Mouse (Mus musculus) CH12.LX (cell line): ENCODE measurements at regions not wholly inside any gene's neighbourhood (a gene's known extent, or its start where the extent isn't known, plus 50 kb on each side); places are given as distances from the start of the nearest gene placed in this dataset.
A peak's percentile ranks its signal among the peaks of the same experiment; 100 is the strongest.

ENCODE experiments used
- DNase-seq: peaks from one replicate; pipeline ENCODE4 v3.0.0-alpha.2; 2013; ENCODE audit errors: extremely low read depth
- H3K27ac ChIP-seq: 2 replicates; pipeline ENCODE4 v1.5.1; 2012; ENCODE audit warnings: low read depth, mild to moderate bottlenecking, control low read depth, moderate library complexity; ENCODE audit not compliant: insufficient read depth
- H3K27me3 ChIP-seq: replicated peaks from 2 replicates; pipeline ENCODE3; 2012; ENCODE audit warnings: inconsistent platforms
- H3K36me3 ChIP-seq, 2 experiments: replicated peaks in 1 of 2; 2 replicates each; pipeline versions ENCODE3 to v1.6.1; 2012; ENCODE audit warnings: inconsistent platforms in 1 of 2, low read length in 1 of 2, mild to moderate bottlenecking in 1 of 2, mixed read lengths in 1 of 2, moderate library complexity in 1 of 2; ENCODE audit not compliant: control insufficient read depth in 1 of 2, insufficient read depth in 1 of 2
- H3K4me1 ChIP-seq, 2 experiments: 2 replicates each; pipeline ENCODE4 v1.6.1; 2012; ENCODE audit warnings: inconsistent platforms in 1 of 2, moderate library complexity in 1 of 2; ENCODE audit not compliant: insufficient read depth in 2 of 2, control insufficient read depth in 1 of 2
- H3K4me2 ChIP-seq: 2 replicates; pipeline ENCODE4 v1.6.1; 2012; ENCODE audit warnings: low read depth, mild to moderate bottlenecking, control low read depth; ENCODE audit not compliant: poor library complexity, insufficient read depth, severe bottlenecking
- H3K4me3 ChIP-seq, 3 experiments: fragments of 150-350 bp in 1 of 3; sonication (generic) in 1 of 3; replicated peaks in 1 of 3; 2 replicates each; pipeline versions ENCODE3 to v1.5.1; 2011 to 2012; ENCODE audit warnings: low read depth in 2 of 3, low read length in 2 of 3, mild to moderate bottlenecking in 2 of 3, moderate library complexity in 2 of 3, control low read depth in 1 of 3, improper control_type of control experiment in 1 of 3, inconsistent platforms in 1 of 3, mixed read lengths in 1 of 3; ENCODE audit not compliant: poor library complexity in 1 of 3
- H3K79me2 ChIP-seq: replicated peaks from 2 replicates; pipeline ENCODE4 v1.6.1; 2012; ENCODE audit warnings: mild to moderate bottlenecking, moderate library complexity; ENCODE audit not compliant: control insufficient read depth, poor library complexity, insufficient read depth, severe bottlenecking; ENCODE audit errors: extremely low read depth
- H3K9ac ChIP-seq: 2 replicates; pipeline ENCODE4 v1.6.1; 2012; ENCODE audit warnings: low read depth, mild to moderate bottlenecking, control low read depth, moderate library complexity; ENCODE audit not compliant: insufficient read depth
- H3K9me3 ChIP-seq: replicated peaks from 2 replicates; pipeline ENCODE3; 2012; ENCODE audit warnings: low read length, inconsistent platforms, mixed read lengths
- BHLHE40 ChIP-seq: IDR thresholded peaks from 2 replicates; pipeline ENCODE4 v1.6.1; 2011; ENCODE audit warnings: mild to moderate bottlenecking, low read depth, low read length, improper control_type of control experiment
- CHD2 ChIP-seq: IDR thresholded peaks from 2 replicates; pipeline ENCODE4 v1.6.1; 2011; ENCODE audit warnings: low read length, improper control_type of control experiment
- ELF1 ChIP-seq: IDR thresholded peaks from 2 replicates; pipeline ENCODE4 v1.6.1; 2014; ENCODE audit warnings: low read depth, mild to moderate bottlenecking, inconsistent platforms, low read length, improper control_type of control experiment
- HCFC1 ChIP-seq: IDR thresholded peaks from 2 replicates; pipeline ENCODE4 v1.6.1; 2012; ENCODE audit warnings: low read depth, mild to moderate bottlenecking, inconsistent platforms, low read length, improper control_type of control experiment
- JUN ChIP-seq: IDR thresholded peaks from 2 replicates; pipeline ENCODE4 v1.6.1; 2011; ENCODE audit warnings: low read depth, mild to moderate bottlenecking, low read length, improper control_type of control experiment, moderate library complexity; ENCODE audit not compliant: insufficient read depth
- MAFK ChIP-seq: IDR thresholded peaks from 2 replicates; pipeline ENCODE4 v1.6.1; 2011; ENCODE audit warnings: low read length, improper control_type of control experiment; ENCODE audit not compliant: insufficient replicate concordance
- MXI1 ChIP-seq: IDR thresholded peaks from 2 replicates; pipeline ENCODE4 v1.6.1; 2011; ENCODE audit warnings: mild to moderate bottlenecking, low read depth, low read length, improper control_type of control experiment
- MYC ChIP-seq: IDR thresholded peaks from 2 replicates; pipeline ENCODE4 v1.6.1; 2011; ENCODE audit warnings: low read depth, mild to moderate bottlenecking, improper control_type of control experiment, low read length
- NELFE ChIP-seq: IDR thresholded peaks from 2 replicates; pipeline ENCODE4 v1.6.1; 2011; ENCODE audit warnings: low read depth, low read length, improper control_type of control experiment
- NRF1 ChIP-seq: IDR thresholded peaks from 2 replicates; pipeline ENCODE4 v1.6.1; 2014; ENCODE audit warnings: low read depth, mild to moderate bottlenecking, inconsistent platforms, low read length, improper control_type of control experiment, moderate library complexity
- POLR2A ChIP-seq: IDR thresholded peaks from 2 replicates; pipeline ENCODE4 v1.6.1; 2011; ENCODE audit warnings: low read depth, mild to moderate bottlenecking, improper control_type of control experiment, low read length
- POLR2AphosphoS2 ChIP-seq: IDR thresholded peaks from 2 replicates; pipeline ENCODE4 v1.6.1; 2011; ENCODE audit warnings: low read depth, low read length, improper control_type of control experiment
- SIN3A ChIP-seq: IDR thresholded peaks from 2 replicates; pipeline ENCODE4 v1.6.1; 2012; ENCODE audit warnings: low read length, improper control_type of control experiment, inconsistent platforms
- SMC3 ChIP-seq: IDR thresholded peaks from 2 replicates; pipeline ENCODE4 v1.6.1; 2011; ENCODE audit warnings: low read depth, low read length, improper control_type of control experiment
- TBP ChIP-seq: conservative IDR thresholded peaks from 2 replicates; pipeline ENCODE4 v1.6.1; 2011; ENCODE audit warnings: low read depth, low read length, improper control_type of control experiment
- TCF12 ChIP-seq: IDR thresholded peaks from 2 replicates; pipeline ENCODE4 v1.6.1; 2014; ENCODE audit warnings: low read depth, mild to moderate bottlenecking, inconsistent platforms, low read length, improper control_type of control experiment
- UBTF ChIP-seq: IDR thresholded peaks from 2 replicates; pipeline ENCODE4 v1.6.1; 2012; ENCODE audit warnings: low read depth, mild to moderate bottlenecking, inconsistent platforms, low read length, improper control_type of control experiment, moderate library complexity
- USF2 ChIP-seq: conservative IDR thresholded peaks from 2 replicates; pipeline ENCODE4 v1.6.1; 2011; ENCODE audit warnings: low read depth, low read length, improper control_type of control experiment
- ZKSCAN1 ChIP-seq: IDR thresholded peaks from 2 replicates; pipeline ENCODE4 v1.6.1; 2012; ENCODE audit warnings: low read depth, inconsistent platforms, low read length, improper control_type of control experiment, borderline replicate concordance
- ZMIZ1 ChIP-seq: IDR thresholded peaks from 2 replicates; pipeline ENCODE4 v1.6.1; 2012; ENCODE audit warnings: low read depth, mild to moderate bottlenecking, inconsistent platforms, low read length, improper control_type of control experiment
- dilution Hi-C: fragments of 300-500 bp; cut with MboI; formaldehyde crosslinking; loops from 2 replicates; pipeline ENCODE4 v1.14.3; 2020; ENCODE audit warnings: low sequenced_read_pairs; ENCODE audit not compliant: extremely low pct_unique_long_range_greater_than_20kb, extremely low pct_ligation_motif_present
- in situ Hi-C: fragments of 300-500 bp; cut with MboI; formaldehyde crosslinking; loops from 3 replicates; pipeline ENCODE4 v1.14.3; 2019; ENCODE audit warnings: low sequenced_read_pairs, low pct_ligation_motif_present, low pct_unique_long_range_greater_than_20kb, mixed read lengths

DNA sequence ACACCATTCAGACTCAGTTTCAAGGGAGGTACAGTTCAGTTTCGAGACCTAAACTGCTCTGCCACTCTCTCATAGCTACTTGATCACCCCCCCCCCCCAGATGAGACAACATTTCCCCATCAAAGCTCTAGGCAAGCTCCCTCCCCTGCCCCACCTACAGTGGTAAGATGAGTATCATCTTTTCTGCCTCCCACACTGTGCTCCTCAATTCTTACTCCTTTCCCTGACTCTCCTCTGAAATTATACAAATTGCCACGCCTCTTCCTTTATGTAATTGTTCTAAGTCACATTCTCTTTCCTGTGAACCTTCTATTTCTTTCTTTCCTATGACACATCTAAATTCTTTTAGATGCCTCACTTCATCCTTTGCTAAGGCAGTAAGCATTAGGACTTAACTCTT lies 321.6 kb downstream of the Htr1b start:
- Histone ChIP-seq H3K27ac (no peak overlapping the region), H3K4me1 (peaks cover 0 to 22% of the 10 kb centered on the region in 2 experiments; a peak in 2 of 4 replicates), H3K36me3 (no peaks in the 10 kb centered on the region), H3K27me3 (no peaks in the 10 kb centered on the region), H3K4me2 (no peak overlapping the region), H3K79me2 (no peaks in the 10 kb centered on the region), H3K9me3 (no peaks in the 10 kb centered on the region), H3K9ac (no peak overlapping the region), H3K4me3 (no peak overlapping the region)
- TF ChIP-seq NRF1: no peak
- no peak for TF ChIP-seq NELFE
- TF ChIP-seq UBTF: no peak
- TF ChIP-seq MYC: no peak
- dilution Hi-C loops (no loop called here), in situ Hi-C loops (no loop called here)
- DNase-seq: no peak

DNA sequence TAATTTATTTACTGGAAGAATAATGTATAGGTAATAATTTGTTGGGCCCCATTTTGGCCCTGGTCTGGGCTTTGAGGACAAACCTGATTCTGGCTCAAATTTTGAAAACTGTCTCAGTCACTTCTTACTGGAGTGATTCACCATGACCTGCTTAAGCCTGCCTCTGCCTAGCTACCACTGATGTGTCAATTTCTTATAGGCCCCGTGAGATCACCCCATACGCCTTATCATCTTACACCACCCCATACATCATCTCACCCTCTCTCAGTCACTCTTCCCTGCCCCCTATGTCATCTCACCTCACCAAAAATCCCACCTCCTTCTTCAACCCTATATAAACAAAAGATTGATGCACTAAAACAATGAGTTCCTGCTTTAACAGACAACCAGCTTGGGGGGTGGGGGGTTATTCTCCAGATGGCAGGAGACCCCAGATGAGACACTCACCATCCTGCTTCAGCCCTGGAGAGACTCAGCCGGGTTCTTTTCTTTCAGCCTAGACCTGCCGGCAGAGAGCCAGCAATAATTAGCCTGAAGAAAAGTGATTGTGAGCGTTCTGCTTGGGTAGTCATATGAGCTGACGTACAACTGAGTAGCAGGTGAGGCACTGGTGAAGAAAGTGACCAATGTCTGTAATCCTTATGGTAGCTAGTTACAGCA lies 325.0 kb downstream of the Htr1b start:
- dilution Hi-C loops: no loop called here
- peak; percentile 55; the same call in 1 of the 2 replicates for TF ChIP-seq TCF12
- no peak for TF ChIP-seq SIN3A
- peak; percentile 41; the same call in 1 of the 2 replicates for TF ChIP-seq NELFE
- no peak for TF ChIP-seq POLR2AphosphoS2
- peak; percentile 64 for TF ChIP-seq TBP
- peak; percentile 97 for TF ChIP-seq CHD2
- peak; percentile 33 for TF ChIP-seq POLR2A
- peak; percentile 12; the same call in 1 of the 2 replicates for TF ChIP-seq BHLHE40
- H3K4me3 ChIP-seq: peak overlapping the region; percentile 41 to 46 (median 45)
- H3K27ac ChIP-seq: no peak overlapping the region; the same call in 1 of the 2 replicates
- no peaks in the 10 kb centered on the region for H3K36me3 ChIP-seq
- no peaks in the 10 kb centered on the region for H3K79me2 ChIP-seq
- no peaks in the 10 kb centered on the region for H3K9me3 ChIP-seq
- no peaks in the 10 kb centered on the region for H3K27me3 ChIP-seq
- in situ Hi-C loops: no loop called here
- H3K4me2 ChIP-seq: peak overlapping the region; percentile 89
- peaks cover 0 to 39% of the 10 kb centered on the region in 2 experiments; a peak in 2 of 4 replicates for H3K4me1 ChIP-seq
- peak; percentile 86 for DNase-seq
- H3K9ac ChIP-seq: peak overlapping the region; percentile 60

DNA sequence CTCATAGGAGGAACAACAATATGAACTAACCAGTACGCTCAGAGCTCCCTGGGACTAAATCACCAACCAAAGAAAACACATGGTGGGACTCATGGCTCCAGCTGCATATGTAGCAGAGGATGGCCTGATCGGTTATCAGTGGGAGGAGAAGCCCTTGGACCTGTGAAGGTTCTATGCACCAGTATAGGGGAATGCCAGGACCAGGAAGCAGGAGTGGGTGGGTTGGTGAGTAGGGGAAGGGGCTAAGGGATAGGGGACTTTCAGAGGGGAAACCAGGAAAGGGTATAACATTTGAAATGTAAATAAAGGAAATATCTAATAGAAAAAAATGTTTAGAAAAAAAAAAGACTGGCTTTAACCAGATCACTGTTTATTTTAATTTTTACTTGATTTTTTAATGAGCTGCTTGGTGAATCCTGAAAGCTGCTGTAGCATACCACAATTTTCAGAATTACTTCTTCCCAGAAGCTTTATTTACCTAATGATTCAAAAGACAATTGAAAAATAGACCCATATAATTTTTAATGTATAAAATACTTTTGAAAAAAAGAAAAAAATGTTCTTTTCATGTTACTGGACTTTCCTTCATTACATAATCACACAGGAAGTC lies 328.1 kb downstream of the Htr1b start:
- Histone ChIP-seq H3K27me3 (no peaks in the 10 kb centered on the region), H3K4me2 (no peak overlapping the region), H3K79me2 (no peaks in the 10 kb centered on the region), H3K27ac (no peak overlapping the region), H3K9me3 (no peaks in the 10 kb centered on the region), H3K4me1 (peaks cover 0 to 33% of the 10 kb centered on the region in 2 experiments; a peak in 2 of 4 replicates), H3K9ac (no peak overlapping the region), H3K4me3 (no peak overlapping the region), H3K36me3 (no peaks in the 10 kb centered on the region)
- DNase-seq: no peak
- TF ChIP-seq HCFC1 (no peak), ZMIZ1 (no peak), NRF1 (no peak), MAFK (no peak), ELF1 (no peak), JUN (no peak), MXI1 (no peak), SMC3 (no peak), ZKSCAN1 (no peak), POLR2A (no peak), USF2 (no peak)
- dilution Hi-C loops (no loop called here), in situ Hi-C loops (no loop called here)
